Mouse (Mus musculus) C2C12 (cell line): ENCODE results near the gene Gm11099.

Experiments used
- CEBPB ChIP-seq: IDR thresholded peaks from one replicate; pipeline ENCODE4 v1.6.1; 2011; ENCODE audit warnings: low read depth, mild to moderate bottlenecking, control low read depth, moderate library complexity
- CTCF ChIP-seq: IDR thresholded peaks from one replicate; pipeline ENCODE4 v1.5.1; 2011; ENCODE audit not compliant: control insufficient read depth, insufficient read depth, insufficient read length
- MAX ChIP-seq: IDR thresholded peaks from one replicate; pipeline ENCODE4 v1.6.1; 2011; ENCODE audit warnings: mild to moderate bottlenecking, control low read depth
- USF1 ChIP-seq: IDR thresholded peaks from one replicate; pipeline ENCODE4 v1.6.1; 2011; ENCODE audit warnings: low read depth, mild to moderate bottlenecking, control low read depth, moderate library complexity

DNA sequence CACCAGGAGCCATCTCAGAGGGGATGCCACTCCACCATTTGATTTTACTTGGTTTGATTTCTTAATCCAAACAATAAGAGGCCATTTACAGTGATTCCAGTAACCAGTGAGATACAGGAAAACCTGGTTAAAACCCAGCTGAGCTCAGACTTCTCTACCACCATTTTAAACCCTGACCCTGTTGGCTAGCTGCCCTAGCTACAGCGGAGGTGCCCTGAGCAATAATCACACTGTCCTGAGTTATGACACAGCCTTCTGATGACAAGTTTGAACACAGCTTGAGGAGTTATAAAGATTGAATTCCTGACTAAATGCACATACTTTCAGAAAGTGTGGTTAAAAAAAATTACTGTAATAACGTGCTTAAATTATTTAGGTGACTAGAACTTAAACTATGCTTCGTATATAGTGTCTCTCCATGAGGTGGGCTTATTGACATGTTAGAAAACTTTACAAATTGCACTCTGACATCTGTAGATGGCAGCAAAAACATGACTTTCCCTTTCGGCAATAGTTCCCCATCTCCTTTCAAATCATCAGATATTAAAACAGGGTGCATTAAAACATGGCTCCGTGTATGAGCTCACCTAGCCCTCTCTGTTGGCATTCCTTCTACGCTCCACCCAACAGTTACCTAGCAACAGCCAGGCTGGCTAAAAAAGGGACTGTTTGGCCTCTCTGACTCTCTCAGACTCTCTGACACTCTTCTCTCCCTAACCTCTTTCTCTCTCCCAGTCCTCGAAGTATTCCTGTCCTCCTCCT lies 29.1 kb upstream of the Gm11099 start:
- no peak for TF ChIP-seq CTCF
- no peak for TF ChIP-seq CEBPB
- TF ChIP-seq MAX, result no peak
- TF ChIP-seq USF1, result no peak
